Mouse (Mus musculus) kidney, embryonic 14.5 days (tissue): Measurements from ENCODE around the gene Mink1. TPM values are rescaled to one million over a fixed set of nuclear protein-coding genes. Genes with fewer than 3 reads are reported as not detected.
"Not testable (repeated sequence)": the region's sequence is repeated elsewhere in the genome, so short reads cannot be mapped to it uniquely, and the experiment has no call there.

Experiments
- ATAC-seq: fragments of 200-750 bp; cut with Nextera tagmentation; 2 replicates; pipeline ENCODE4 v1.8.0; 2017; ENCODE audit warnings: moderate number of reproducible peaks, mild to moderate bottlenecking, moderate TSS enrichment, moderate library complexity; ENCODE audit not compliant: low FRiP score, low TSS enrichment
- H3K27ac ChIP-seq: fragments of 300-500 bp; sonication (generic); 2 replicates; pipeline ENCODE4 v1.5.1; 2014; ENCODE audit warnings: low read depth, mild to moderate bottlenecking, low read length, moderate library complexity, mixed read lengths
- H3K27me3 ChIP-seq: fragments of 300-500 bp; sonication (generic); 2 replicates; pipeline ENCODE4 v1.6.1; 2014; ENCODE audit warnings: mild to moderate bottlenecking, low read length; ENCODE audit not compliant: control insufficient read depth, insufficient read depth
- H3K36me3 ChIP-seq: fragments of 300-500 bp; sonication (generic); 2 replicates; pipeline ENCODE4 v1.6.1; 2014; ENCODE audit warnings: low read length, mixed read lengths; ENCODE audit not compliant: control insufficient read depth, insufficient read depth
- H3K4me1 ChIP-seq: fragments of 300-500 bp; sonication (generic); 2 replicates; pipeline ENCODE4 v1.6.1; 2014; ENCODE audit warnings: low read length, mixed read lengths; ENCODE audit not compliant: control insufficient read depth, insufficient read depth
- H3K4me2 ChIP-seq: fragments of 300-500 bp; sonication (generic); replicated peaks from 2 replicates; pipeline ENCODE4 v1.6.1; 2014; ENCODE audit warnings: low read depth, mild to moderate bottlenecking, low read length
- H3K4me3 ChIP-seq: fragments of 300-500 bp; sonication (generic); 2 replicates; pipeline ENCODE4 v1.5.1; 2014; ENCODE audit warnings: mild to moderate bottlenecking, low read length
- H3K9ac ChIP-seq: fragments of 300-500 bp; sonication (generic); 2 replicates; pipeline ENCODE4 v1.6.1; 2014; ENCODE audit warnings: low read depth, mild to moderate bottlenecking, low read length, moderate library complexity
- H3K9me3 ChIP-seq: fragments of 300-500 bp; sonication (generic); 2 replicates; pipeline ENCODE4 v1.6.1; 2016; ENCODE audit warnings: low read length; ENCODE audit not compliant: control insufficient read depth
- WGBS: fragments of 180-500 bp; shearing (Covaris S2); extraction: QIAGEN DNeasy Blood & Tissue Kit; methylation state at CpG from one replicate; pipeline ENCODE4 v1.1.7; 2014; 5-methylcytosine and 5-hydroxymethylcytosine counted together
- polyA plus RNA-seq: library from polyadenylated mRNA; unstranded; fragments of >200 nt; fragmentation: Nextera tagmentation; extraction: Ambion mirVana; gene quantifications from 2 replicates; pipeline ENCODE4 v1.2.1, GENCODE M21; 2014

Gene Mink1
- polyA plus RNA-seq, 1 experiment from 2014 or later, result 21.0 TPM

GRCm38 (mm10) chr11:70524782-70525181, 37.9 kb upstream of the Mink1 start:
- H3K4me2 ChIP-seq, result peak overlapping the region; percentile 41
- 5% methylated on average over 8 of the region's 8 CpGs for WGBS
- H3K36me3 ChIP-seq, result peaks cover 28% of the 10 kb centered on the region
- H3K9ac ChIP-seq, result 0 out of 2 replicates have a peak overlapping the region, but pooled peaks have one; percentile 40
- peak overlapping the region; percentile 81 for H3K4me3 ChIP-seq
- H3K4me1 ChIP-seq, result peaks cover 9% of the 10 kb centered on the region
- H3K27me3 ChIP-seq, result no peaks in the 10 kb centered on the region
- no peak overlapping the region for H3K27ac ChIP-seq
- no peak for ATAC-seq
- no peaks in the 10 kb centered on the region for H3K9me3 ChIP-seq

GRCm38 (mm10) chr11:70525184-70525678, 37.5 kb upstream of the Mink1 start, which contains the start of gene Psmb6:
Psmb6 (plus strand) TSS chr11:70525367.
- ATAC-seq, result peak; percentile 94

GRCm38 (mm10) chr11:70525726-70526125, 37.0 kb upstream of the Mink1 start:
- H3K27ac ChIP-seq, result no peak overlapping the region
- peak overlapping the region; percentile 78 for H3K9ac ChIP-seq
- peak; percentile 28; the same call in 1 of the 2 replicates for ATAC-seq
- peak overlapping the region; percentile 81 for H3K4me3 ChIP-seq
- H3K9me3 ChIP-seq, result no peaks in the 10 kb centered on the region
- WGBS, result 2% methylated on average over 12 of the region's 12 CpGs
- no peaks in the 10 kb centered on the region for H3K27me3 ChIP-seq
- H3K4me1 ChIP-seq, result peaks cover 5% of the 10 kb centered on the region; the same call in 1 of the 2 replicates
- H3K36me3 ChIP-seq, result peaks cover 28% of the 10 kb centered on the region
- H3K4me2 ChIP-seq, result peak overlapping the region; percentile 51

More at GRCm38 (mm10) chr11:70525184-70525678, 37.5 kb upstream of the Mink1 start, which contains the start of gene Psmb6:
- Histone ChIP-seq H3K4me2 (peak within 1 kb of the TSS; percentile 51), H3K9ac (peak within 1 kb of the TSS; percentile 78), H3K36me3 (peaks cover 28% of the 10 kb centered on the region), H3K27me3 (no peaks in the 10 kb centered on the region), H3K4me3 (peak within 1 kb of the TSS; percentile 81), H3K27ac (no peak within 1 kb of the TSS), H3K4me1 (peaks cover 5% of the 10 kb centered on the region; the same call in 1 of the 2 replicates), H3K9me3 (no peaks in the 10 kb centered on the region)
- WGBS, result under 1% methylated on average over 25 of the region's 26 CpGs

- Histone ChIP-seq H3K27ac (no peak overlapping the region), H3K4me3 (peak overlapping the region; percentile 81), H3K4me2 (peak overlapping the region; percentile 51), H3K27me3 (no peaks in the 10 kb centered on the region), H3K4me1 (peaks cover 5% of the 10 kb centered on the region; the same call in 1 of the 2 replicates), H3K9me3 (no peaks in the 10 kb centered on the region), H3K36me3 (peaks cover 28% of the 10 kb centered on the region), H3K9ac (peak overlapping the region; percentile 78; the same call in 1 of the 2 replicates)
- 86% methylated on average over 12 of the region's 12 CpGs for WGBS
- ATAC-seq, result no peak
Observed at GRCm38 (mm10) chr11:70526211-70526610, 36.5 kb upstream of the Mink1 start.

DNA sequence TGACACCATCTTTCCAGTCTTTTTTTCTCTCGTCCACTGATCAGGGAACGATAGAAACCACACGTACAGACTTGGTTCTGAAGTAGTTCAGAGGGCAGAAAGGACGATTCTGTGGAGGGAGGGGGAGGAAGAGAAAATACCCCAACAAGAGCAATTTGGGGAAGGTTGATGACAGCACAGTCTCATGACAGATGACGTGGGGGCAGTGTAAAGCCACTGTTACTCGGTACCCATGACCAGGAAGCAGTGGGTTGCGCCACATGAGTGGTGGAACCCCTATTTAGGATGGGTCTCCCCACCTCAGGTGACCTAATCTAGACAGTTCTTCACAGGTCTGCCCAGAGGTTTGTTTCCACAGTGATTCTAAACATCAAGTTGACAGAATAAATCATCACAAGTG, 34.1 kb upstream of the Mink1 start:
- Histone ChIP-seq H3K9me3 (no peaks in the 10 kb centered on the region), H3K4me1 (peaks cover 5% of the 10 kb centered on the region; the same call in 1 of the 2 replicates), H3K4me2 (no peak overlapping the region), H3K27ac (no peak overlapping the region), H3K27me3 (no peaks in the 10 kb centered on the region), H3K36me3 (peaks cover 28% of the 10 kb centered on the region), H3K9ac (no peak overlapping the region), H3K4me3 (no peak overlapping the region)
- WGBS, result 89% methylated on average over 7 of the region's 7 CpGs
- ATAC-seq, result no peak

DNA sequence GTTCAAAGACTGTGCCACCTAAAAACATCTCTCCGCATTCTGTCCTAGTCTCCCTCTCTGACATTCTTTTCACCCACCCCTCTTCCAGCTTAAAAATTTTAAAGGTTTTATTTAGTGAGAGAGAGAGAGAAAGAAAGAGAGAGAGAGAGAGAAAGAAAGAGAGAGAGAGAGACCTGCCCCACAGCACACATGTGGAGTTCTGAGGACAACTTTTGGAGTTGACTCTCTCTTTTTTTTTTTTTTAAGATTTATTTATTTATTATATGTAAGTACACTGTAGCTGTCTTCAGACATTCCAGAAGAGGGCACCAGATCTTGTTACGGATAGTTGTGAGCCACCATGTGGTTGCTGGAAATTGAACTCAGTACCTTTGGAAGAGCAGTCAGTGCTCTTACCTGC, 31.6 kb upstream of the Mink1 start:
- not testable (repeated sequence) for H3K9me3 ChIP-seq, H3K27ac ChIP-seq, H3K4me3 ChIP-seq, H3K4me2 ChIP-seq, H3K4me1 ChIP-seq, ATAC-seq, H3K27me3 ChIP-seq, H3K9ac ChIP-seq
- peaks cover 28% of the 10 kb centered on the region for H3K36me3 ChIP-seq
- 84% methylated on average over 2 of the region's 2 CpGs for WGBS

GRCm38 (mm10) chr11:70532839-70533238, 29.8 kb upstream of the Mink1 start, which contains the start of gene Gm40193:
Gm40193 (minus strand) TSS chr11:70532939.
- no peak within 1 kb of the TSS for H3K9ac ChIP-seq
- H3K4me2 ChIP-seq, result no peak within 1 kb of the TSS
- no peak for ATAC-seq
- H3K36me3 ChIP-seq, result peaks cover 14% of the 10 kb centered on the region
- no peaks in the 10 kb centered on the region for H3K27me3 ChIP-seq
- H3K9me3 ChIP-seq, result no peaks in the 10 kb centered on the region
- no peak within 1 kb of the TSS for H3K4me3 ChIP-seq
- no peaks in the 10 kb centered on the region for H3K4me1 ChIP-seq
- H3K27ac ChIP-seq, result no peak within 1 kb of the TSS
- 79% methylated on average over 6 of the region's 6 CpGs for WGBS

DNA sequence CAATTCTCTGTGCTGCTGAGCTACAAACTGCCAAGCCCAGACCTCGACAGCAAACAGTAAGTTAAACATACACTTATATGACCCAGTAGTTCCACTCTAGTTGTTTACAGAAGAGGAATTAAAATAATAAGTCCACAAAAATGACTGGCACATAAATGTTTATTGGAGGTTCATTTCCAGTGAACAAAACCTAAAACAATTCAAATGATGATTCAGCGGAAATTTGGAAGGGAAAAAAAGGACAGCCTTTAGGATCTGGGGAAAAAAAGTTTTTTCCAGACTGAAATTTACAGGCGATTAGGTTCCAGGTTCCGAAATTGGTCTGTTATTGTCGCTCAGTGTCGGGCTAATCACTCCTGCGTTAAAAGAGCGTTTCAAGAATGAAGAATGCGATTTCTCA, 23.3 kb upstream of the Mink1 start:
- Histone ChIP-seq H3K4me2 (peak overlapping the region; percentile 89), H3K4me1 (no peaks in the 10 kb centered on the region), H3K36me3 (no peaks in the 10 kb centered on the region), H3K27ac (no peak overlapping the region), H3K9ac (peak overlapping the region; percentile 69; the same call in 1 of the 2 replicates), H3K4me3 (peak overlapping the region; percentile 62), H3K27me3 (0 out of 2 replicates have a peak, but pooled peaks cover 2% of the 10 kb centered on the region), H3K9me3 (no peaks in the 10 kb centered on the region)
- no peak for ATAC-seq
- 17% methylated on average over 9 of the region's 9 CpGs for WGBS

DNA sequence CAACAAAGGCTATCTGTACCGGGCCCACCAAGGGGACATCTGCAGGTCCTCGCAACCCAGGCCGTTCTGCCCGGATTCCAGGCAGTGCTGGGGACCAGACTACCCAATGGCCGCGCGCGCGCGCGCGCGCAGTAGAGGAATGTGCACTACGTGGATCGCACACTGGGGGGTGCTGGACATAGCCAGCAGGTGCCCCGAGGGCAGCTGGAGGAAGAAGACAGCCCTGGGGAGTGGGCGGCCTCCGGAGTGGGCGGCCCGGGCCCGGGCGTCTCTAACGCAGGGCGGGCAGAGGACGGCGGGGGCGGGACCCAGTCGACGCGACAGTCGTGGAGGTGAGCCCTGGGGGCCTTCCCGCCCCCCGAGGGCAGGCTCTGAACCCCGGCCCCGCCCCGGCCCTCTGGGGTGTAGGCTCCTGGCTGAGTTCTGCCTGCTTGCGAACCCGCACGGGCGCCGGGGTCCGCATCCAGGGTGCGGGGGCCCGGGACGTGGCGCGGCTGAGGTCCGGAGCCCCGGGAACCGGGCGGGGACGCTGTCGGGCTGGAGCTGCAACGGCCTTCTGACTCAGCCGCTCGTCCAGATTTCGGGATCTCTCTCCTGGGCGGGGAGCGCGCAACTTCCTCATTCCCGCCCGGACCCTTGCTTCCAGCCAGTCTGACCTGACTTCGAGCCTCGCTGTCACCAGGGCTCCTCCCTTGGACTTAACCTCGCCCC, 22.6 kb upstream of the Mink1 start, which contains the start of gene Pld2:
Gene Pld2 (plus strand): TSS at position 188 of the 711 bp plus-strand sequence.
- Histone ChIP-seq H3K9ac (peak within 1 kb of the TSS; percentile 69), H3K4me3 (peak within 1 kb of the TSS; percentile 62), H3K4me1 (no peaks in the 10 kb centered on the region), H3K4me2 (peak within 1 kb of the TSS; percentile 89), H3K9me3 (no peaks in the 10 kb centered on the region), H3K27me3 (0 out of 2 replicates have a peak, but pooled peaks cover 2% of the 10 kb centered on the region), H3K27ac (no peak within 1 kb of the TSS), H3K36me3 (no peaks in the 10 kb centered on the region)
- peak; percentile 97 for ATAC-seq
- WGBS, result under 1% methylated on average over 55 of the region's 65 CpGs
